Mouse (Mus musculus) ES-Bruce4 (cell line): Measurements from ENCODE around the gene Rp9. TPM values are rescaled to one million over a fixed set of nuclear protein-coding genes. Genes with fewer than 3 reads are reported as not detected.

ENCODE experiments used
- H3K27ac ChIP-seq: 2 replicates; pipeline ENCODE4 v1.5.1; 2012; ENCODE audit warnings: low read length, inconsistent platforms; ENCODE audit not compliant: insufficient read depth
- H3K27me3 ChIP-seq: 2 replicates; pipeline ENCODE4 v1.6.1; 2012; ENCODE audit warnings: mild to moderate bottlenecking, low read length, inconsistent platforms; ENCODE audit not compliant: control insufficient read depth, poor library complexity, insufficient read depth, severe bottlenecking
- H3K36me3 ChIP-seq: 2 replicates; pipeline ENCODE4 v1.6.1; 2012; ENCODE audit warnings: inconsistent platforms, mild to moderate bottlenecking, low read length, moderate library complexity; ENCODE audit not compliant: control insufficient read depth, poor library complexity, insufficient read depth, severe bottlenecking
- H3K4me1 ChIP-seq: one replicate; pipeline ENCODE4 v1.8.1; 2011; ENCODE audit warnings: low read length; ENCODE audit not compliant: control insufficient read depth, insufficient read depth
- H3K4me3 ChIP-seq: 2 replicates; pipeline ENCODE4 v1.5.1; 2011; ENCODE audit warnings: low read depth, mild to moderate bottlenecking, low read length
- H3K9ac ChIP-seq: 2 replicates; pipeline ENCODE4 v1.6.1; 2012; ENCODE audit warnings: low read depth, mild to moderate bottlenecking, inconsistent platforms; ENCODE audit not compliant: poor library complexity, severe bottlenecking
- H3K9me3 ChIP-seq: replicated peaks from 2 replicates; pipeline ENCODE4 v1.6.1; 2012; ENCODE audit warnings: mild to moderate bottlenecking, low read length, inconsistent platforms; ENCODE audit not compliant: control insufficient read depth, poor library complexity, insufficient read depth, severe bottlenecking
- CTCF ChIP-seq: IDR thresholded peaks from one replicate; pipeline ENCODE4 v1.8.1; 2011; ENCODE audit warnings: low read depth, low read length
- EP300 ChIP-seq: IDR thresholded peaks from 2 replicates; pipeline ENCODE4 v1.6.1; 2011; ENCODE audit warnings: low read depth, low read length; ENCODE audit not compliant: insufficient read depth
- POLR2A ChIP-seq: IDR thresholded peaks from one replicate; pipeline ENCODE4 v1.8.1; 2011; ENCODE audit warnings: low read length; ENCODE audit not compliant: insufficient read depth
- polyA plus RNA-seq: library from polyadenylated mRNA; stranded (reverse); fragments of >200 nt; gene quantifications from 2 replicates; pipeline ENCODE4 v1.2.4, GENCODE M21; 2011; ENCODE audit warnings: low read depth; ENCODE audit not compliant: missing spikeins, insufficient read depth, insufficient read length

Gene Rp9
- polyA plus RNA-seq, 1 experiment: 42.8 TPM

DNA sequence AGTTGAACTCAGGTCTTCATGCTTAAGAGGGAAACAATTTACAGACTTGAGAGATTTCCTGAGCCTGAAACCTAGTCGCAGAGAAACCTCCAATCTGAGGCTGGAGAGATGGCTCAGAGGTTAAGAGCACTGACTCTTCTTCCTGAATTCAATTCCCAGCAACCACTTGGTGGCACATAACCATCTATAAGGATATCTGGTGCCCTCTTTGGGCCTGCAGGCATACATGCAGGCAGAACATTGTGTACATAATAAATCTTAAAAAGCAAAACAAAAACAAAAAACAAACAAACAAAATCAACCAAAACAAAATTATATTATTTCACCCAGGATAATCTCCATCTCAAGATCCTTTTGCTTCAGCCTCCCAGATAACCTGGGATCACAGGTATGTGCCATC, 30.7 kb downstream of the Rp9 start:
- TF ChIP-seq CTCF (no peak), POLR2A (no peak), EP300 (no peak)
- no peak overlapping the region for H3K27ac ChIP-seq
- no peaks in the 10 kb centered on the region for H3K4me1 ChIP-seq
- H3K4me3 ChIP-seq: no peak overlapping the region
- no peaks in the 10 kb centered on the region for H3K27me3 ChIP-seq
- no peaks in the 10 kb centered on the region for H3K36me3 ChIP-seq
- no peaks in the 10 kb centered on the region for H3K9me3 ChIP-seq
- H3K9ac ChIP-seq: no peak overlapping the region

DNA sequence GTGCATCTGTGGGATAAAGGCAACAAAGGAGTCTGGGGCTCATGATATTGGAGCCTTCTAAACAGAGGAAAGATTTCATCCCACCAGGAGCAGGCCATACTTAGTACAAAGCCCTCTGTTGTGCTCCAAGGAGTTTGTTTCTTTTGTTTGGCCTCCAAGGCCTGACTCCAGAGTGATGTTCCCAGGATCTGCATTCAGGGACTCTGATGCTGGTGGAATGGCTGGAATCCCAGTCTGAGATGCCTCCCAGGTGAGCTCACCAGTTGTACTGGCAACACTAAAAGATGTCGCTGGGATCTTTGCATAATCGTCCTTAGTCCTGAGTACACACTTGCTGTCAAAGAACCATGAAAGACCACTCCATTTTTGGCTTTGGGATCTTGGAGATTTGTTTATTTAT, 35.4 kb downstream of the Rp9 start:
- Histone ChIP-seq H3K9me3 (no peaks in the 10 kb centered on the region), H3K27me3 (no peaks in the 10 kb centered on the region), H3K36me3 (no peaks in the 10 kb centered on the region), H3K27ac (no peak overlapping the region), H3K4me3 (no peak overlapping the region), H3K4me1 (no peaks in the 10 kb centered on the region), H3K9ac (no peak overlapping the region)
- no peak for TF ChIP-seq CTCF

GRCm38 (mm10) chr9:22433221-22433620, 36.3 kb downstream of the Rp9 start:
- H3K9me3 ChIP-seq: no peaks in the 10 kb centered on the region
- no peak overlapping the region for H3K4me3 ChIP-seq
- H3K27me3 ChIP-seq: no peaks in the 10 kb centered on the region
- TF ChIP-seq POLR2A: no peak
- TF ChIP-seq EP300: no peak
- TF ChIP-seq CTCF: no peak
- no peak overlapping the region for H3K27ac ChIP-seq
- H3K36me3 ChIP-seq: no peaks in the 10 kb centered on the region
- no peaks in the 10 kb centered on the region for H3K4me1 ChIP-seq
- H3K9ac ChIP-seq: no peak overlapping the region

GRCm38 (mm10) chr9:22430315-22430840, 39.2 kb downstream of the Rp9 start:
- Histone ChIP-seq H3K9me3 (no peaks in the 10 kb centered on the region), H3K27me3 (no peaks in the 10 kb centered on the region), H3K36me3 (no peaks in the 10 kb centered on the region), H3K4me3 (no peak overlapping the region), H3K4me1 (no peaks in the 10 kb centered on the region), H3K9ac (no peak overlapping the region), H3K27ac (no peak overlapping the region)
- TF ChIP-seq EP300 (no peak), POLR2A (no peak), CTCF (no peak)

DNA sequence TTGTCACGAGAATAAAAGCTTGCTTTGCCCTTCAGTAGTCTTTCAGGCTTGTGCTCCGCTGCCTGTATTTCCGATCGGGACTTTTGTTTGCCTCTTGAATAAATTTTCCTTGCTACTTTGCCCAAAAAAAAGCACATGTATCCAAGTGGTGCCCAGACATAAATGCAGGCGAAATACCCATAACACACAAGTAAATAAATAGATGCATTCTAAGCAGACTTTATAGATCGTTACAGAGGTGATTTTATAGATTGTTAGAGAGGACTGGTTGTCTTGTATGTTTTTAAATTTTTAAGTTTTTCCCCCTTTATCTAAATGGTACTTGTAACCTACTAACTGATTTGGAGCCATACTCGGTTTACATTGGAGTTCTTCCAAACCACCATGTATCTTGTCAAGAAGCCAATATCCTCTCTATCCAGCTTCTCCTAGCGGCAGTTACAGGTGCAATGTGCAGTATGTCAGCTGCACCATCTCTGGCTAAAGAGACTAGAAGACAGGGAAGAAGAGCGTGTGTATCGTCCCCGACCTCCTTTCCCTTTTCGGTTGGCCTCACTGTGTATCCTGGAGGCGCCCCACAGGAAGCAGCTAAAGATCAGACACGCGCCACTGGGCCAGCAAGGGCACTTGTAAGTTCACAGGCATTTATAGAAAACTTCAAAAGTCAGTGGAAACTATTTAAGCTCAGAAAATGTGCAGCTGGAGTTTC, 39.9 kb downstream of the Rp9 start:
- H3K36me3 ChIP-seq: no peaks in the 10 kb centered on the region
- no peak overlapping the region for H3K27ac ChIP-seq
- no peak overlapping the region for H3K4me3 ChIP-seq

DNA sequence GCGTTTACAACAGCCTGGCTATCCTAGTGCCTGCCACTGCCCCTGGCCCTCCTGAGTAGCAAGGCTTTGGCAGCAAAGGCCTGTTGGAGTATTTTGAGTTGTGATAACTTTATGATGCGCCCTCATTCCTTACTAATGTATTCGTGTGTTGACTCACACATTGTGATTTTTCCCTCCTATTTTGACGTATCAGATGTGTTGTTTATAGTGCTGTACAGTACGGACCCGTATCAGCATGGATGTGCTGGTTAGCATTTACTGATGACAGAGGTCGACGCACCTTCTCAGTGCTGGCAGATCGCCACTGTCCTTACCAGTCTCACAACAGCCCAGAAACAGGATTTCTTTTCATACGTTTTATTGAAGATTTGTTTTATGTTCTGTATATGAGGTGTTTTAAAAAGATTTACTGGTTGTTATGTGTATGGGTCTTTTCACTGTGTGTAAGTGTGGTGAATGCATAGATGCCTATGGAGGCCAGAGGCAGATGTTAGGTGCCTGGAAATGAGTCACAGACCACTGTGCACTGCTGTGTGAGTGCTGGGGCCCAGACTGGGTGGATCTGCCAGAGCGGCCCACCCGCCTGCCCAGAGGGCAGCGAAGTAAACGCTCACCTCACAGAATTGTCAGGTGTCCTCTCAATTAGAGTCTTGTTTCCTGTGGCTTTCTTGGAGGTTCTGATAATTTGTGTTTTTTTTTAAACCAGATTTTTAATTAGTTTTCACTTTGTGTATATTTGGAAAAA, 40.7 kb downstream of the Rp9 start:
- Histone ChIP-seq H3K4me1 (no peaks in the 10 kb centered on the region), H3K27ac (no peak overlapping the region), H3K36me3 (no peaks in the 10 kb centered on the region), H3K27me3 (no peaks in the 10 kb centered on the region), H3K9ac (no peak overlapping the region), H3K9me3 (no peaks in the 10 kb centered on the region), H3K4me3 (no peak overlapping the region)
- TF ChIP-seq EP300: no peak
- no peak for TF ChIP-seq CTCF
- TF ChIP-seq POLR2A: no peak

More for the DNA sequence above, 39.9 kb downstream of the Rp9 start:
- H3K27me3 ChIP-seq: no peaks in the 10 kb centered on the region
- H3K9me3 ChIP-seq: no peaks in the 10 kb centered on the region
- no peak overlapping the region for H3K9ac ChIP-seq
- H3K4me1 ChIP-seq: no peaks in the 10 kb centered on the region
- TF ChIP-seq POLR2A (no peak), EP300 (no peak), CTCF (no peak)
